Mouse (Mus musculus): ENCODE data around the gene Qrich1. TPM values are rescaled to one million over a fixed set of nuclear protein-coding genes. Genes with fewer than 3 reads are reported as not detected.

The Qrich1 gene
- polyA plus RNA-seq (2014; fragmentation: Nextera tagmentation; extraction: Ambion mirVana), result 119 and 128 TPM in 2 replicates

DNA sequence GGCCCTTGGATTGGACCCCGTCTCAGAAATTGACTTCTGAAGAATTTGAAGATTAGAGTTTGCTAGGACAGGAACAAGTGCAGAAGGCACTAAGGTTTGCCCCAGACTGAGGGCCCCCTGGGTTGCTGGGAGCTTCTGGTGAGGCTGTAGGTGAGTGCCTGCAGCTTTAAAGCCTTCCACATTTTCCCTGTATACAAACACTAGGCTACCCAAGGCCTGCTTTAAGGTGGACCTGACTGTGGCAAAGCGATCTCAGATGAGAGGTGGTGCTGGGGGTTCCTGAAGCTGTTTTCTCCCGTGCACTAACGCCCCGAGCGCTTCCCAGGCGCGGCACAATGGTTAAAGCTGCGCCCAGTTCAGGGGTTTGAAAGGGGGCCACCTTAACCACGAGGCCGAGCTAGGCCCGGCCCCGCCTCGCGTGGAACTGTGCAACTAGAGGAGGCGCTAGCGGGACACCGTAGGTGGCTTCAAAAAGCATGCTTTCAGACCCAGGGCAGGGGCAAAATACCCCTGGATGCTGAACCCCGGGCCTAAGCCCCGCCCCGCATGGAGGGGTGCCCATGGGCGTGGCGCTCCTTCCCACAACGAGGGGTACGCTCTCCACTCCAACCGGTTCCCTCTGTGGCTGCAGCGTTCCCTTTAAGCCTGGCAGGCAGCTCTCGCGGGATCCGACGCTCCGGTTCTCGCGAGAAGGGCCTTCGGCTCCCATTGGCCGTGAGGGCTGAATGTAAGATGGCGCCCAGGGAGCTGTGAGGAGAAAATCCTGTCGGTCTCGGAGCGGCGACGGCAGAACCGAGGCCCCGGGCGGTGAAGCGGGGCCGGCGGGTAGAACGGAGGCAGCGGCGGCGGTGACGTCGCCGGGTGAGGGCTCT is at the start of gene Qrich1:
Gene Qrich1, plus strand, starts transcription at position 427 of the 872 bp plus-strand sequence.
- H3K36me3 ChIP-seq (replicated peaks; ENCODE audit: control insufficient read depth, insufficient read depth), result peaks cover 50% of the 10 kb centered on the region
- H3K9me3 ChIP-seq (ENCODE audit: control insufficient read depth, low read length), result no peaks in the 10 kb centered on the region
- peak within 1 kb of the TSS; percentile 86 for H3K9ac ChIP-seq
- no peaks in the 10 kb centered on the region for H3K27me3 ChIP-seq (ENCODE audit: control insufficient read depth, insufficient read depth, low read length)
- peak; percentile 96 for ATAC-seq (ENCODE audit: low FRiP score)
- 1% methylated on average over 52 of the region's 55 CpGs for WGBS
- peak within 1 kb of the TSS; percentile 67 for H3K4me2 ChIP-seq (replicated peaks)
- DNase-seq (ENCODE audit: low spot score), result peak; percentile 97
- H3K27ac ChIP-seq, result peak within 1 kb of the TSS; percentile 98
- H3K4me3 ChIP-seq (replicated peaks; ENCODE audit: low read length), result peak within 1 kb of the TSS; percentile 95
- H3K4me1 ChIP-seq (replicated peaks; ENCODE audit: control insufficient read depth, insufficient read depth, low read length), result peaks cover 21% of the 10 kb centered on the region

DNA sequence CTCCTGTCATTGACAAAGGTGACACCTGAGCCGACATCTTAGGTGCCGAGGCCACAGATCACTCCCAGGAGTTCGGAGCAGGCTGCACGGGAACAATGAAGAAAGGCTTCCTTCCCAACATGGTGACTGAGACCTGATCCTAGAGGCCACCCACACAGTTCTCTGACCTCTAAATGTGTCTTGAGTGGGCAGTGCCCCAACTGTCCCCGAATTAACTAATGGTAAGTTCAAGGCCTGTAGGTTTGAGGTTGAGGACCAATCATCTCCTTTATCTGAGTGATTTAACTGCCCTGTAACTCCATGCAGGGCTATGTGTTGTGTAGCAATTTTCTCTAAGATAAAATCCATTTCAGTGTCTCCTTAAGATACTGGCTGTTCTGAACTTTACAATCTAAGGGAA is 47.2 kb upstream of the Qrich1 start:
- no peaks in the 10 kb centered on the region for H3K9me3 ChIP-seq (ENCODE audit: control insufficient read depth, low read length)
- no peaks in the 10 kb centered on the region for H3K4me1 ChIP-seq (replicated peaks; ENCODE audit: control insufficient read depth, insufficient read depth, low read length)
- WGBS, result 81% methylated on average over 5 of the region's 5 CpGs
- ATAC-seq (ENCODE audit: low FRiP score) (no peak), DNase-seq (ENCODE audit: low spot score) (no peak)
- H3K27ac ChIP-seq, result no peak overlapping the region
- H3K4me3 ChIP-seq (replicated peaks; ENCODE audit: low read length), result no peak overlapping the region
- no peaks in the 10 kb centered on the region for H3K27me3 ChIP-seq (ENCODE audit: control insufficient read depth, insufficient read depth, low read length)
- H3K9ac ChIP-seq, result no peak overlapping the region
- peaks cover 26% of the 10 kb centered on the region for H3K36me3 ChIP-seq (replicated peaks; ENCODE audit: control insufficient read depth, insufficient read depth)
- H3K4me2 ChIP-seq (replicated peaks), result no peak overlapping the region

DNA sequence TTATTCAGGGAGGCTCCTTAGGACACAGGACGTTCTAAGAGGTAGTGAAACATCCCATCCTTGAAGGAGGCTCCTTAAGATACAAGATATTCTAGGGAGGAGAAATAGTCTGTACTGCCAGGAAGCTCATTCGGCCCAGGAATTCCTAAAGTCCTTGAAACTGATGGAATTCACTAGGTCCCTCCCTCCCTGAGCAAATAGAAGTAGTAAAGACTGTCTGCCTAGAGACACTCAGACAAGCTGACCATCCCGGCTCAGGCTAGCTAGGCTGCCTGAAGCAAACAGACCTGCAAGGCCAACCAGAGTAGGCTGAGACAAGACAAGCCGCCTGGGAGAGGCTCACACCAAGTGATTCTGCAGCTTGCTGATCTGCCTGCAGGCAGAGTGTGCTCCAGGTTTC is 46.8 kb upstream of the Qrich1 start:
- no peaks in the 10 kb centered on the region for H3K4me1 ChIP-seq (replicated peaks; ENCODE audit: control insufficient read depth, insufficient read depth, low read length)
- H3K4me3 ChIP-seq (replicated peaks; ENCODE audit: low read length), result no peak overlapping the region
- H3K36me3 ChIP-seq (replicated peaks; ENCODE audit: control insufficient read depth, insufficient read depth), result peaks cover 22% of the 10 kb centered on the region
- H3K27me3 ChIP-seq (ENCODE audit: control insufficient read depth, insufficient read depth, low read length), result no peaks in the 10 kb centered on the region
- DNase-seq (ENCODE audit: low spot score) (no peak), ATAC-seq (ENCODE audit: low FRiP score) (no peak)
- no peak overlapping the region for H3K27ac ChIP-seq
- H3K9me3 ChIP-seq (ENCODE audit: control insufficient read depth, low read length), result no peaks in the 10 kb centered on the region
- 82% methylated on average over 4 of the region's 4 CpGs for WGBS
- no peak overlapping the region for H3K9ac ChIP-seq
- H3K4me2 ChIP-seq (replicated peaks), result no peak overlapping the region

DNA sequence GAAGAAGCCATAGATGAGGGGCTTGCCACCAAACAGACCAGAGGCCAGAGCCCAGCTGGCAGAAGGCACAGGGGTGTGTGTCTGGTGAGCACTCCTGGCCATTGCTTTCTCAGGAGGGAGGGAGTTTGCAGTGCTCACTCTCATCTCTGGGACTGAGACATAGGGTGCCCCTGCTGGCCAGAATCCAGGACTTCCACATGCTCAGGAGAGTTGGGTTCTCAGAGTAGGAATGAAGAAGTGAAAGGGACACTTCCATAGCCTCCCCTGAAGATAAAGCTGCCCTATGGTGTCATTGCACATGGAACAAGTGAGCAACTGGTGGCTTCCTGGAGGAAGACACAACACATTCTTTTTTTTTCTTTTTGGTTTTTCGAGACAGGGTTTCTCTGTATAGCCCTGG is 42.1 kb upstream of the Qrich1 start:
- H3K9ac ChIP-seq, result no peak overlapping the region
- ATAC-seq (ENCODE audit: low FRiP score) (no peak), DNase-seq (ENCODE audit: low spot score) (no peak)
- no peaks in the 10 kb centered on the region for H3K36me3 ChIP-seq (replicated peaks; ENCODE audit: control insufficient read depth, insufficient read depth)
- H3K4me1 ChIP-seq (replicated peaks; ENCODE audit: control insufficient read depth, insufficient read depth, low read length), result peaks cover 10% of the 10 kb centered on the region
- H3K27me3 ChIP-seq (ENCODE audit: control insufficient read depth, insufficient read depth, low read length), result no peaks in the 10 kb centered on the region
- no peak overlapping the region for H3K4me2 ChIP-seq (replicated peaks)
- no peaks in the 10 kb centered on the region for H3K9me3 ChIP-seq (ENCODE audit: control insufficient read depth, low read length)
- WGBS, result 75% methylated on average over 1 of the region's 1 CpGs
- H3K4me3 ChIP-seq (replicated peaks; ENCODE audit: low read length), result no peak overlapping the region
- no peak overlapping the region for H3K27ac ChIP-seq

DNA sequence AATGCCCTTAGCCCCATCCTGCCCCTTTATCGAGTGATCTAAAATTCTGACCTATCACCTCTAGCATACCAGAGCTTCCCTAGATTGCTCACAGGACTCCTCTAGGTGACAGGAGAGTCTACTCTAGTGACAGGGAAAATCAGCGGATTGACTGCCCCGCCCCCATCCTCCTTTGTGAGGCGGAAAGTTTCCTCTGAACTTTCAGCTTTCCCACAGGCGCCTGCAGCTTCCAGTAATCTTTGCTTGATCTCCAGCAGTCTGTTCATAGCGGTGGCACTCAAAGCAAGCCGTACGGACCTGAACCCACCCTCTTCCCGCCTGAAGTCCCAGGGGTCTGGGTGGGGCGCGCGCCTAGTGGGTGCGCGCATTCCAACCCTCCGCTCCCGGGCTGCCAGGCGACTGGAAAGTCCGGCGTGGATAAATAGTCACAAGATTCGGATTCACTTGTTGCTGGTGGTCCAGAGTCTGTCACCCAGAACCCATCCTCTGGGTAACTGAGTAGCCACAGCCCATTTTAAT is 37.9 kb upstream of the Qrich1 start:
- peak; percentile 25; the same call in 1 of the 2 replicates for ATAC-seq (ENCODE audit: low FRiP score)
- under 1% methylated on average over 20 of the region's 20 CpGs for WGBS

DNA sequence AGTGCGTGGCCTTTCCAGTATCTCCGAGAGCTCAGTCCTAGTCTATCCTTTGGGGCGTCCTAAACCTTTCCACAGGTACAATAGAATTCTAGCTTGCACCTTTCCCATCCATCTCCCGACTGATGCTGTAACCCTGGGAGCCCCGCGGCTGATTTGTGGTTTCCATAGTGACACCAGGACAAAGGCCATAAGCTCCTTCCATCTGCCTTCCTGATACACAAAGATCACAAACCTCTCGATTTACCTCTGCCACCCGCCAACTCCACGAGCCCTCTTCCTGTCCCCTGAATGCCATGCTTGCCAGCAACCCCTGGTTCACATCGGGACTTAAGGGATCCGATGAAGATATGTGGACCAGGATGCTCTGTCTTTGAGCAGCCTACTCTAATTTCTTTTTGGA is 37.4 kb upstream of the Qrich1 start:
- ATAC-seq (ENCODE audit: low FRiP score), result no peak; the same call in 1 of the 2 replicates
- H3K9ac ChIP-seq, result 0 out of 2 replicates have a peak overlapping the region, but pooled peaks have one; percentile 14
- DNase-seq (ENCODE audit: low spot score), result no peak
- WGBS, result 31% methylated on average over 11 of the region's 11 CpGs
- peaks cover 10% of the 10 kb centered on the region for H3K4me1 ChIP-seq (replicated peaks; ENCODE audit: control insufficient read depth, insufficient read depth, low read length)
- H3K4me3 ChIP-seq (replicated peaks; ENCODE audit: low read length), result peak overlapping the region; percentile 34
- H3K9me3 ChIP-seq (ENCODE audit: control insufficient read depth, low read length), result no peaks in the 10 kb centered on the region
- H3K27me3 ChIP-seq (ENCODE audit: control insufficient read depth, insufficient read depth, low read length), result no peaks in the 10 kb centered on the region
- H3K27ac ChIP-seq, result no peak overlapping the region
- peak overlapping the region; percentile 51 for H3K4me2 ChIP-seq (replicated peaks)
- no peaks in the 10 kb centered on the region; the same call in 1 of the 2 replicates for H3K36me3 ChIP-seq (replicated peaks; ENCODE audit: control insufficient read depth, insufficient read depth)

More for the DNA sequence above, 37.9 kb upstream of the Qrich1 start:
- Histone ChIP-seq H3K9ac (peak overlapping the region; percentile 24; the same call in 1 of the 2 replicates), H3K4me2 (replicated peaks) (peak overlapping the region; percentile 51), H3K4me1 (replicated peaks; ENCODE audit: control insufficient read depth, insufficient read depth, low read length) (peaks cover 10% of the 10 kb centered on the region), H3K36me3 (replicated peaks; ENCODE audit: control insufficient read depth, insufficient read depth) (no peaks in the 10 kb centered on the region; the same call in 1 of the 2 replicates), H3K27ac (peak overlapping the region; percentile 63; the same call in 1 of the 2 replicates), H3K4me3 (replicated peaks; ENCODE audit: low read length) (peak overlapping the region; percentile 34), H3K9me3 (ENCODE audit: control insufficient read depth, low read length) (no peaks in the 10 kb centered on the region), H3K27me3 (ENCODE audit: control insufficient read depth, insufficient read depth, low read length) (no peaks in the 10 kb centered on the region)
- peak; percentile 64 for DNase-seq (ENCODE audit: low spot score)

DNA sequence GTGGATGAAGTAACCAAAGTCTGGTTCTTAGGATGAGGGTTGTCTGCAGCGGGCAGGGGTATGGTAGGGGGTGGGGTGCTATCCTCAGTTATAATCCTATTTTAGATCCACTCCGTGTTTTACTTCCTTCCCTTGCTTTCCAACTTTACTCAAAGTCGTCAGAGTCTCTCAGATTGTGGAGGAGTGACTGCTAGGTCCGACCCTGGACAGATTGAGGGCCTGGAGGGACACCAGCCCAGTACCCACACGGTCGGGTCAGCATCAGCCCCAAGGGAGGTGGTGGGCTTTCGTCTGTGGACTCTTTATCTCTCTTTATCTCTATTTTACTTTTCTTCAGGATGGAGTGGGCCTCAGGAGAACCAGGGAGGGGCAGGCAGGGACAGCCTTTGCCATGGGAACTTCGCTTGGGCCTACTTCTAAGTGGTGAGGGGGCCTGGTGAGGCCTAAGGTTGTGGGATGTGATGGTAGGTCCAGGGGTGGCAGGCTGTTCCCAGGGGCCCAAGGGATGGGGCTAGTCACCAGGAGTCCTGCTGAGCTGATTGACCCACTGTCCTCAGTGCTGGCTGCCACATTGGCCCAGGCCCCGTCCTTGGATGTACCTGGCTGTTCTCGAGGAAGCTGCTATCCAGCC is 36.8 kb upstream of the Qrich1 start, which contains the start of gene Lamb2:
Gene Lamb2, plus strand, starts transcription at position 16 of the 631 bp plus-strand sequence.
- peak within 1 kb of the TSS; percentile 34 for H3K4me3 ChIP-seq (replicated peaks; ENCODE audit: low read length)
- no peaks in the 10 kb centered on the region for H3K27me3 ChIP-seq (ENCODE audit: control insufficient read depth, insufficient read depth, low read length)
- H3K4me2 ChIP-seq (replicated peaks), result peak within 1 kb of the TSS; percentile 53
- H3K4me1 ChIP-seq (replicated peaks; ENCODE audit: control insufficient read depth, insufficient read depth, low read length), result peaks cover 10% of the 10 kb centered on the region
- peak within 1 kb of the TSS; percentile 63; the same call in 1 of the 2 replicates for H3K27ac ChIP-seq
- ATAC-seq (ENCODE audit: low FRiP score) (peak; percentile 41; the same call in 1 of the 2 replicates), DNase-seq (ENCODE audit: low spot score) (peak; percentile 85)
- peak within 1 kb of the TSS; percentile 51 for H3K9ac ChIP-seq
- H3K9me3 ChIP-seq (ENCODE audit: control insufficient read depth, low read length), result no peaks in the 10 kb centered on the region
- no peaks in the 10 kb centered on the region; the same call in 1 of the 2 replicates for H3K36me3 ChIP-seq (replicated peaks; ENCODE audit: control insufficient read depth, insufficient read depth)
- 18% methylated on average over 10 of the region's 10 CpGs for WGBS

DNA sequence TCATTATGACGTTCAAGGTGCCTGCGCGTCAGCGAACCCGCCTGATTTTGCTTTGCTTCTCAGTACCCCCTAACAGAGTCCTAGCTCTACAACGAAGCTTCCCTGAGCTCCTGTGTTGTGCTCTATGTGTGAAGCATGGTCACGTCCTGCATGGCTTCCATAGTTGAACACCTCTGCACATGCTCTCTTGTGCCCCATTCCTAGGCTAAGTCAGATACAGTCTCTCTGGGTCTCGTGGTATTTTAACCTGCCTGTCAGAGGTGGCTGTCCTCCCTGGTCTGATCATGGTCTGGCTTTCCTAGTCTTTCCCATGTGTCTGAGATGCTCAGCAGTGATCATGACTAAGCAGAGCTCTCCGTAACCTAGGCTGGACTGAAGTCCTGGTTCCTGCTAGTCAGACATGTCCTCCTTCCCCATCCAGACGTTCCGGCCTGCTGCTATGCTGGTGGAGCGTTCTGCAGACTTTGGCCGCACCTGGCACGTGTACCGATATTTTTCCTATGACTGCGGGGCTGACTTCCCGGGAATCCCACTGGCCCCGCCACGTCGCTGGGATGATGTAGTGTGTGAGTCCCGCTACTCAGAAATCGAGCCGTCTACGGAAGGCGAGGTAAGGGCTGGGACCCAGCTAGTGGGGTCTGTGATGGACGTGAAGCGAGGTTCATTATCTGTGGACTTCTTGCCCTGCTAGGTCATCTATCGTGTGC is 35.6 kb upstream of the Qrich1 start:
- DNase-seq (ENCODE audit: low spot score) (no peak), ATAC-seq (ENCODE audit: low FRiP score) (no peak)
- H3K9ac ChIP-seq, result no peak overlapping the region
- H3K4me3 ChIP-seq (replicated peaks; ENCODE audit: low read length), result no peak overlapping the region
- 93% methylated on average over 28 of the region's 28 CpGs for WGBS
- H3K4me2 ChIP-seq (replicated peaks), result 0 out of 2 replicates have a peak overlapping the region, but pooled peaks have one; percentile 53
- H3K36me3 ChIP-seq (replicated peaks; ENCODE audit: control insufficient read depth, insufficient read depth), result peaks cover 6% of the 10 kb centered on the region; the same call in 1 of the 2 replicates
- no peaks in the 10 kb centered on the region for H3K27me3 ChIP-seq (ENCODE audit: control insufficient read depth, insufficient read depth, low read length)
- H3K4me1 ChIP-seq (replicated peaks; ENCODE audit: control insufficient read depth, insufficient read depth, low read length), result peaks cover 10% of the 10 kb centered on the region
- no peak overlapping the region for H3K27ac ChIP-seq
- H3K9me3 ChIP-seq (ENCODE audit: control insufficient read depth, low read length), result no peaks in the 10 kb centered on the region
